Mouse (Mus musculus) lung, postnatal 36 days (tissue): ENCODE measurements around the gene Pacrg.

Source experiments
- DNase-seq: peaks from one replicate; pipeline ENCODE4 v3.0.0; 2022; ENCODE audit warnings: mixed read lengths

Gene Pacrg

GRCm38 (mm10) chr17:10367044-10367443 lies 473.1 kb downstream of the Pacrg start:
- DNase-seq = no peak

GRCm38 (mm10) chr17:10366577-10366976 lies 473.5 kb downstream of the Pacrg start:
- DNase-seq = no peak

- DNase-seq = no peak
Observed at GRCm38 (mm10) chr17:10365501-10366482, 474.3 kb downstream of the Pacrg start.

- peak; percentile 50 for DNase-seq
Observed at GRCm38 (mm10) chr17:10363151-10363550, 477.0 kb downstream of the Pacrg start.

GRCm38 (mm10) chr17:10361882-10362291 lies 478.2 kb downstream of the Pacrg start:
- DNase-seq = peak; percentile 91

GRCm38 (mm10) chr17:10360738-10361137 lies 479.4 kb downstream of the Pacrg start:
- peak; percentile 25 for DNase-seq

- no peak for DNase-seq
Observed at GRCm38 (mm10) chr17:10359466-10359865, 480.6 kb downstream of the Pacrg start.

GRCm38 (mm10) chr17:10357348-10357747 lies 482.8 kb downstream of the Pacrg start:
- no peak for DNase-seq

GRCm38 (mm10) chr17:10356294-10356693 lies 483.8 kb downstream of the Pacrg start:
- no peak for DNase-seq

GRCm38 (mm10) chr17:10355746-10356145 lies 484.4 kb downstream of the Pacrg start:
- DNase-seq = no peak
